Mouse (Mus musculus) lung, embryonic 14.5 days (tissue): ENCODE measurements around the gene Gramd1c. TPM values are rescaled to one million over a fixed set of nuclear protein-coding genes. Genes with fewer than 3 reads are reported as not detected.

Experiments
- ATAC-seq: fragments of 200-750 bp; cut with Nextera tagmentation; 2 replicates; pipeline ENCODE4 v1.8.0; 2017; ENCODE audit warnings: mild to moderate bottlenecking, moderate TSS enrichment, moderate library complexity; ENCODE audit not compliant: insufficient read depth
- DNase-seq: peaks from one replicate; pipeline ENCODE4 v3.0.0-alpha.2; 2015
- H3K27ac ChIP-seq: fragments of 300-500 bp; sonication (generic); 2 replicates; pipeline ENCODE4 v1.5.1; 2014; ENCODE audit warnings: low read depth, mild to moderate bottlenecking, moderate library complexity
- H3K27me3 ChIP-seq: fragments of 300-500 bp; sonication (generic); 2 replicates; pipeline ENCODE4 v1.6.1; 2014; ENCODE audit warnings: low read length, control low read depth; ENCODE audit not compliant: insufficient read depth
- H3K36me3 ChIP-seq: fragments of 300-500 bp; sonication (generic); 2 replicates; pipeline ENCODE4 v1.6.1; 2014; ENCODE audit warnings: control low read depth; ENCODE audit not compliant: insufficient read depth
- H3K4me1 ChIP-seq: fragments of 300-500 bp; sonication (generic); 2 replicates; pipeline ENCODE4 v1.6.1; 2014; ENCODE audit warnings: antibody characterized with exemption, control low read depth; ENCODE audit not compliant: insufficient read depth
- H3K4me2 ChIP-seq: fragments of 300-500 bp; sonication (generic); 2 replicates; pipeline ENCODE4 v1.6.1; 2014; ENCODE audit warnings: mild to moderate bottlenecking
- H3K4me3 ChIP-seq: fragments of 300-500 bp; sonication (generic); 2 replicates; pipeline ENCODE4 v1.5.1; 2014; ENCODE audit warnings: low read depth, low read length
- H3K9ac ChIP-seq: fragments of 300-500 bp; sonication (generic); 2 replicates; pipeline ENCODE4 v1.6.1; 2014
- H3K9me3 ChIP-seq: fragments of 300-500 bp; sonication (generic); 2 replicates; pipeline ENCODE4 v1.6.1; 2016; ENCODE audit warnings: low read depth, low read length, control low read depth
- CTCF ChIP-seq: IDR thresholded peaks from 2 replicates; pipeline ENCODE4 v1.5.1; 2016; ENCODE audit warnings: antibody characterized with exemption, low read depth
- WGBS: fragments of 180-500 bp; shearing (Covaris S2); extraction: QIAGEN DNeasy Blood & Tissue Kit; methylation state at CpG from one replicate; pipeline ENCODE4 v1.1.7; 2014; 5-methylcytosine and 5-hydroxymethylcytosine counted together
- polyA plus RNA-seq: library from polyadenylated mRNA; unstranded; fragments of >200 nt; fragmentation: Nextera tagmentation; extraction: Ambion mirVana; gene quantifications from 2 replicates; pipeline ENCODE4 v1.2.1, GENCODE M21; 2014

Gramd1c gene
- polyA plus RNA-seq, 1 experiment from 2014 or later, result 5.6 TPM

DNA sequence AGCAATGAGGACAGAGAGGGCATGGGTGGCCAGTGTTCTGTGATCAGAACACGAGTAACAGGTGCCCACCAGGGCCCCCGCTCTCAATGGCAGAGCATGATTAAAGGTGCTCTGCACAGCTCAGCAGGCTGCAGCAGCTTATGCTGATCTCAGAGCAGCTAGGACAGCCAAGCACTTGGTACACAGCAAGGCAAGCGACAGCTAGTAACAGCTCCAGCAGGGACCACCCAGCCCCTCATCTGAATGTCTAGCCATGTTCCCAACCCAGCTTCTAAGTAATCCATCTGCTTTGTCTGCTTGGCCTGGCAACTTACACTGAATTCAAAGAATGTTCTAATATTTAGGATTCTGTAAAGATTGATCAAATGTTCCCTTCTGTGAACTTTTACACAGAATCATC, 99.4 kb downstream of the Gramd1c start:
- TF ChIP-seq CTCF, result no peak
- Histone ChIP-seq H3K27me3 (no peaks in the 10 kb centered on the region), H3K36me3 (0 out of 2 replicates have a peak, but pooled peaks cover 4% of the 10 kb centered on the region), H3K9ac (no peak overlapping the region), H3K9me3 (no peaks in the 10 kb centered on the region), H3K4me1 (no peaks in the 10 kb centered on the region), H3K4me2 (no peak overlapping the region), H3K4me3 (no peak overlapping the region), H3K27ac (no peak overlapping the region)
- no peak for ATAC-seq
- WGBS, result 82% methylated on average over 3 of the region's 3 CpGs
- no peak for DNase-seq

DNA sequence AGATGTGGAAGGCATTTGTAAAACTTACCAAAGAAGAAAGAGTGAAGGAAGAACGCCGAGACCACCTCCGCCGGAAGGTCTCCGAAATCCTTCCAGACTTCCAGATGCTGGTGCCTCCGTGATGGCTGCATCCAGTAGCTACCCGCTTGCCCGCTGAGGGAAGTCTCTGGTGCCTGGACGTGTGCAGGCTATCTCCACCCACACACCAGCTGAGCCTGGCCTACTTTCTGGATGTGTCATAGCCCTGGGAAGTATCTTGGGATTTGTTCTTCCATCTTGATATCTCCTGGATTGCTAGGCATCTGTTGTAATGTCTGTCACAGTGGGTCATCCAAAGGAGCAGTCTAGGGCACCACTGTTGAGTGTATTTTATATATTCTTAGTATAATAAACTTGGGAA, 99.9 kb downstream of the Gramd1c start:
- H3K36me3 ChIP-seq, result 0 out of 2 replicates have a peak, but pooled peaks cover 4% of the 10 kb centered on the region
- TF ChIP-seq CTCF, result no peak
- no peaks in the 10 kb centered on the region for H3K9me3 ChIP-seq
- no peak for DNase-seq
- H3K4me2 ChIP-seq, result no peak overlapping the region
- H3K9ac ChIP-seq, result no peak overlapping the region
- H3K27ac ChIP-seq, result no peak overlapping the region
- H3K4me3 ChIP-seq, result no peak overlapping the region
- ATAC-seq, result no peak
- 88% methylated on average over 9 of the region's 9 CpGs for WGBS
- H3K27me3 ChIP-seq, result no peaks in the 10 kb centered on the region
- H3K4me1 ChIP-seq, result no peaks in the 10 kb centered on the region

GRCm38 (mm10) chr16:43958038-43958437, 105.1 kb downstream of the Gramd1c start:
- Histone ChIP-seq H3K27ac (no peak overlapping the region), H3K36me3 (0 out of 2 replicates have a peak, but pooled peaks cover 5% of the 10 kb centered on the region), H3K9ac (no peak overlapping the region), H3K4me1 (no peaks in the 10 kb centered on the region), H3K4me2 (no peak overlapping the region), H3K4me3 (no peak overlapping the region), H3K27me3 (no peaks in the 10 kb centered on the region), H3K9me3 (no peaks in the 10 kb centered on the region)
- no peak for TF ChIP-seq CTCF
- WGBS, result 83% methylated on average over 4 of the region's 4 CpGs
- ATAC-seq (no peak), DNase-seq (no peak)

DNA sequence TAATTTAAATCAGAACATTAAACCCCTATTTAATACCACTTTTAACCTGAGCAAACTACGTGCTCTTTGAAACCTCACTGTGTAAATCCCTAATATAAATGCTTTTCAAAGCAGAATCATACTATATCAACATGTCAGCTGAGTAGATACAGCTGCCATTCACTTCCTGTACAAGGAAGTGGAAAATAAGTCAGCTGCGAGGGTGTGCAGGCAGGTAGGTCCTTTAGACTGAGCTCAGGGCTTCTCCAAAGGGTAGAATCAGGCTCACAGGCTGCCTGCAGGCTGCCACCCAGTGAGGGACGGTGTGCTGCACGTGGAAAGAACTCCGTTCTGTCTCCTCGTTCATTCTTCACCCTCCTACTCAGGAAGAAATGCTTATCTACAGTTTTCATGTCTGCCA, 108.2 kb downstream of the Gramd1c start:
- 42% methylated on average over 6 of the region's 6 CpGs for WGBS
- TF ChIP-seq CTCF, result no peak
- Histone ChIP-seq H3K4me1 (no peaks in the 10 kb centered on the region), H3K36me3 (0 out of 2 replicates have a peak, but pooled peaks cover 5% of the 10 kb centered on the region), H3K9ac (no peak overlapping the region), H3K4me2 (no peak overlapping the region), H3K9me3 (no peaks in the 10 kb centered on the region), H3K27me3 (no peaks in the 10 kb centered on the region), H3K27ac (no peak overlapping the region), H3K4me3 (no peak overlapping the region)
- DNase-seq, result no peak
- ATAC-seq, result no peak

DNA sequence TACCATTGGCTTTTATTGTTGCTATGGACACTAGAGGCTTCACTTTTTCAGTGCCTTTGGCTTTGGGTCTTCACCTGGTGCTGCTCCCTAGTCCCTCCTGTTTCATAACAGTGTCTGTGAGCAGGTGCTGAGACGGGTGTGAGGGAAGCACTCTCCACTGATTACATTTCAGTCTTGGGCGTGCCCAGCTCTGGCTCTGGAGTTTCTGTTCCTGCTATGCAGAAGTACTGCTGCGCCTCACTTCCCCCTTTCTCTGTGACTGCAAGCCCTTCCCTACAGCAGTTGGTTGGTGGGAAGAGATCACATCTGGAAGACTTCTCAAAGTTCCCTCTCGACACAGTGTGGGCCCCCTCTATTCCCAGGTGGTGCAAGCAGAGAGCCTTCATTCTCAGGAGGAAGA, 111.6 kb downstream of the Gramd1c start:
- H3K9ac ChIP-seq, result no peak overlapping the region
- no peak for ATAC-seq
- no peaks in the 10 kb centered on the region for H3K9me3 ChIP-seq
- DNase-seq, result no peak
- H3K36me3 ChIP-seq, result no peaks in the 10 kb centered on the region
- H3K27ac ChIP-seq, result no peak overlapping the region
- TF ChIP-seq CTCF, result no peak
- no peaks in the 10 kb centered on the region for H3K4me1 ChIP-seq
- no peaks in the 10 kb centered on the region for H3K27me3 ChIP-seq
- H3K4me3 ChIP-seq, result no peak overlapping the region
- no peak overlapping the region for H3K4me2 ChIP-seq
- WGBS, result 63% methylated on average over 4 of the region's 4 CpGs

DNA sequence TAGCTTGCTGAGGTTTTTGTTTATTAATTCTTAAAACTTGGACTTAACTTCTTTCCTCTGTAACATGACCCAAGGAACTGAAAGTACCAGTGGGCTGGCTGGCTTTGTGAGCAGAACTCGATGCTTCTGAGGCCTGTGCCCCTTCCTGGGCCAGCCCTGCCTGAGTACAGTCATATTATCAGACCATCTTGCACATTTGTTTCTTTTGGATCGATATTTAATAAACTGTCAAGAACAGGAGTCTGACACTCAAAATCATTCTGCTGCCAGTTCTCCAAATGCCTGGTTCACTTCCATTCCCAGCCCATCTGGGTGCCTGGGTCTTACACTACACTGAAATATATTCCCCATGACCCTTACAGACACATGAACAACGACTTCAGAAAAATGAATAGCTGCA, 117.3 kb downstream of the Gramd1c start:
- Histone ChIP-seq H3K9ac (no peak overlapping the region), H3K9me3 (no peaks in the 10 kb centered on the region), H3K36me3 (no peaks in the 10 kb centered on the region), H3K4me2 (no peak overlapping the region), H3K27me3 (no peaks in the 10 kb centered on the region), H3K4me3 (no peak overlapping the region), H3K27ac (no peak overlapping the region), H3K4me1 (no peaks in the 10 kb centered on the region)
- TF ChIP-seq CTCF, result no peak
- whole genome bisulfite sequencing, result 33% methylated on average over 3 of the region's 3 CpGs
- ATAC-seq (peak; percentile 69; the same call in 1 of the 2 replicates), DNase-seq (peak; percentile 34)

DNA sequence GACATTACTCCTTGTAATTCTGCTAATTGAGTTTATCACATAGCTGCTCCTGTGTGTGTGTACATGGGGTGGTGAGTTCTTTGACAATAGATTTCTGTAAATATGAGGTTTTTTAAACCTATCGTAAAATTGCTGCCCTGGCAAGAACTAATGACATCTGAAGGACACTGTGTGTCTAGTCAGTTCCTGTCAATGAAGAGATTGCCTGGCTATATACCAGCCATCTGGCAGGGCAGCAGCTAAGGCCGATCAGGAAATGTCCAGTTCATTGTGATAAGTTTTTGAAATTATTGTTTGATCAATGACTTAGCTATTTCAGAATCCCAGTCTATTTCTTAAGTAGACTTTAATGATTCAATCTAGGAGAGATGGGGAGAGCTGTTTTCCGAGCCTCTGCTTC, 117.8 kb downstream of the Gramd1c start:
- DNase-seq, result no peak
- H3K27me3 ChIP-seq, result no peaks in the 10 kb centered on the region
- H3K4me2 ChIP-seq, result no peak overlapping the region
- ATAC-seq, result peak; percentile 41; the same call in 1 of the 2 replicates
- no peaks in the 10 kb centered on the region for H3K36me3 ChIP-seq
- no peak overlapping the region for H3K9ac ChIP-seq
- no peak for TF ChIP-seq CTCF
- no peak overlapping the region for H3K27ac ChIP-seq
- H3K4me3 ChIP-seq, result no peak overlapping the region
- no peaks in the 10 kb centered on the region for H3K4me1 ChIP-seq
- WGBS, result 60% methylated on average over 3 of the region's 3 CpGs
- H3K9me3 ChIP-seq, result no peaks in the 10 kb centered on the region

GRCm38 (mm10) chr16:43940846-43941245, 122.3 kb downstream of the Gramd1c start:
- no peak for TF ChIP-seq CTCF
- Histone ChIP-seq H3K4me3 (no peak overlapping the region), H3K27ac (no peak overlapping the region), H3K4me1 (no peaks in the 10 kb centered on the region), H3K36me3 (no peaks in the 10 kb centered on the region), H3K27me3 (no peaks in the 10 kb centered on the region), H3K9ac (no peak overlapping the region), H3K4me2 (no peak overlapping the region), H3K9me3 (no peaks in the 10 kb centered on the region)
- no peak for DNase-seq
- ATAC-seq, result no peak
- WGBS, result 84% methylated on average over 4 of the region's 4 CpGs
